Mouse (Mus musculus): ENCODE measurements around the gene Rabgap1l.

GRCm38 (mm10) chr1:160755359-160755758, 37.7 kb downstream of the Rabgap1l start:
- TF ChIP-seq EP300 (IDR thresholded peaks at IDR 0.05) (no peak), CTCF (IDR thresholded peaks at IDR 0.05) (no peak)
